Mouse (Mus musculus): ENCODE measurements around the gene Dnm1.
"Not testable (repeated sequence)": the region's sequence is repeated elsewhere in the genome, so short reads cannot be mapped to it uniquely, and the experiment has no call there.

DNA sequence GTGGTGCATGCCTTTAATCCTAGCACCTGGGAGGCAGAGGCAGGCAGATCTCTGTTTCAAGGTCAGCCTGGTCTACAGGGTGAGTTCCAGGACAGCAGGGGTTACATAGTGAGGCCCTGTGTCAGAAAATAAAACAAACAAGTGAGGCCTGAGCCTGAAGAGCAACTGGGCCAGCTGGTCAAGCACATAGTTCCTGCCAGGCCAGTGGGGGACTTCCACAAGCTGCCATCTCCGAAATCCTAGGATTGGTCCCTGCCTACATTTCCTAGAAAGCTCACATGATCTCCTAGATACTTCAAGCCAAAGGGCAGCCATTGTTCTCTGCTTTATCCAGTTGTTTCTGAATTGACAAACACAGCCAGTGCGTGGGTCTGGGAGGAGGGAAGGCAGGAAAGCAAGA lies 57.3 kb downstream of the Dnm1 start:
- not testable (repeated sequence) for TF ChIP-seq CTCF (IDR thresholded peaks at IDR 0.05; ENCODE audit: borderline replicate concordance, control insufficient read depth, extremely low read depth, insufficient read depth, low read length, poor library complexity); POLR2A (IDR thresholded peaks at IDR 0.05; ENCODE audit: control insufficient read depth, extremely low read depth, insufficient read depth, low read length, poor library complexity)

All from thymus, adult 2 months (tissue).